Mouse (Mus musculus) lung, adult 2 months (tissue): ENCODE measurements around the gene Hmg20a.

ENCODE experiments used
- CTCF ChIP-seq: fragments of 200-500 bp; IDR thresholded peaks from 2 replicates; pipeline ENCODE4 v1.5.1; 2011; ENCODE audit warnings: mild to moderate bottlenecking, low read length, control low read depth; ENCODE audit not compliant: insufficient read depth
- POLR2A ChIP-seq: fragments of 200-500 bp; IDR thresholded peaks from 2 replicates; pipeline ENCODE4 v1.6.1; 2011; ENCODE audit warnings: low read depth, mild to moderate bottlenecking, control low read depth, low read length, borderline replicate concordance; ENCODE audit errors: extremely low read depth

GRCm38 (mm10) chr9:56439699-56440098, 21.3 kb downstream of the Hmg20a start:
- TF ChIP-seq CTCF (no peak), POLR2A (no peak)
